Mouse (Mus musculus) midbrain, embryonic 16.5 days (tissue): ENCODE measurements around the gene Olfr656. TPM values are rescaled to one million over a fixed set of nuclear protein-coding genes. Genes with fewer than 3 reads are reported as not detected.

Experiments
- ATAC-seq: fragments of 200-750 bp; cut with Nextera tagmentation; 2 replicates; pipeline ENCODE4 v1.8.0; 2017; ENCODE audit warnings: moderate TSS enrichment
- H3K27ac ChIP-seq: fragments of 300-500 bp; sonication (generic); 2 replicates; pipeline ENCODE4 v1.5.1; 2014; ENCODE audit warnings: mild to moderate bottlenecking, low read length, mixed read lengths
- H3K27me3 ChIP-seq: fragments of 300-500 bp; sonication (generic); 2 replicates; pipeline ENCODE4 v1.6.1; 2014; ENCODE audit warnings: low read depth, low read length, mixed read lengths; ENCODE audit not compliant: control insufficient read depth, insufficient read depth
- H3K36me3 ChIP-seq: fragments of 300-500 bp; sonication (generic); 2 replicates; pipeline ENCODE4 v1.6.1; 2014; ENCODE audit warnings: mild to moderate bottlenecking, low read length, moderate library complexity, mixed read lengths; ENCODE audit not compliant: control insufficient read depth, insufficient read depth
- H3K4me1 ChIP-seq: fragments of 300-500 bp; sonication (generic); 2 replicates; pipeline ENCODE4 v1.6.1; 2014; ENCODE audit warnings: mild to moderate bottlenecking, low read length, mixed read lengths; ENCODE audit not compliant: control insufficient read depth, insufficient read depth
- H3K4me2 ChIP-seq: fragments of 300-500 bp; sonication (generic); 2 replicates; pipeline ENCODE4 v1.6.1; 2014; ENCODE audit warnings: mild to moderate bottlenecking, low read length, mixed read lengths
- H3K4me3 ChIP-seq: fragments of 300-500 bp; sonication (generic); 2 replicates; pipeline ENCODE4 v1.5.1; 2014; ENCODE audit warnings: low read depth, mild to moderate bottlenecking, low read length, moderate library complexity, mixed read lengths
- H3K9ac ChIP-seq: fragments of 300-500 bp; sonication (generic); 2 replicates; pipeline ENCODE4 v1.6.1; 2014; ENCODE audit warnings: low read depth, low read length, mixed read lengths
- H3K9me3 ChIP-seq: fragments of 300-500 bp; sonication (generic); replicated peaks from 2 replicates; pipeline ENCODE4 v1.6.1; 2014; ENCODE audit warnings: mild to moderate bottlenecking, low read length, mixed read lengths; ENCODE audit not compliant: control insufficient read depth, poor library complexity, severe bottlenecking
- WGBS: fragments of 180-500 bp; shearing (Covaris S2); extraction: QIAGEN DNeasy Blood & Tissue Kit; methylation state at CpG from one replicate; pipeline ENCODE4 v1.1.7; 2014; 5-methylcytosine and 5-hydroxymethylcytosine counted together
- polyA plus RNA-seq: library from polyadenylated mRNA; unstranded; fragments of >200 nt; fragmentation: Nextera tagmentation; extraction: Ambion mirVana; gene quantifications from 2 replicates; pipeline ENCODE4 v1.2.1, GENCODE M21; 2015

Olfr656 gene
- polyA plus RNA-seq, 1 experiment from 2014 or later: not detected

DNA sequence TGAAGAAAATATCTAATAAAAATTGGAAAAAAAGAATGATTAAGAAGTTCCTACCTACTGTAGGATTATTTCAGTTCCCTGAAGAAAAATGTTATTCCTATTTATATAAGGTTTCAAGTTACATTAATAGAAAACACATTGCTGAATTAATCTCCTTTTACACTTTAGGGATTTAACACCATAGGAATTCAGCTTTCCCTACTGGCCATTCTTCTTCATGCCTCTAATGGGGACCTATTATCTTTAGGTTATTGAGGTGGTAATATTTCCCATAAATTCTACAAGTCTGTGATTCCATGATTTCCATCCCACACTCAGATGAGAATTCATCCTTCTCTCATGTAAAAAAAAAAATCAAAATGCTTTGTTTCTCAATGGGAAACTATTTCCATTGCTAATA lies 10.7 kb downstream of the Olfr656 start, which contains the start of gene Olfr657:
Gene Olfr657, plus strand, starts transcription at position 301 of the 400 bp plus-strand sequence.
- no peaks in the 10 kb centered on the region for H3K9me3 ChIP-seq
- no peak for ATAC-seq

DNA sequence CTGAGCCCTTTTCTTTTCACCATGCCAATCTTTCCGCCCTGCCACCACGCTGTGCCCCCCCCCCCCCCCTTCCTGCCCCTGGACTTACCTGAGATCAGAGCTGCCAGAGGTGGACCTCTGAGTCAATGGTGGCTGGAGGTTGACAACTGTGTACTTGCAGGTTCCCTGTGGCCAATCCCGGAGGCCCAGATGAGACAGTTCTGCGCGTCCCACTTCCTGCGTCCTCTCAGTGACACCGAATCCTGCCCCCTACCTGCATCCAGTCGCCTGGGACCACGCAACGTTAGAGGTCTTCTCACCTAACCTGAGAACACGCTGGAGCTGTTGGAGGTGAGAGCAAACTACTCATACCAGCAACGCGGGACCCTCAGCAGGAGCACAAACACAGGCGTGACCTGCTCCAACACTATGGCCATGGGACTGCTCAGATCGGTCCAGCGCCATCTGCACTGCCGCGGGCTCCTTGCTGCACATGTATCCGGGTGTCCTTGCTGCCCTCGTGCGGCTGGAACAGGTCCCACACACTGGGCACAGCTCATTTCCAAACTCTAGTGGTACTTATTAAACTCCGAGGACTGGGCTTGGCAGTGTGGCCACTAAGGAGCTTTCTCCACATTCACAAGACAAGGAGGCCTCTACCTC lies 33.2 kb downstream of the Olfr656 start, which contains the start of gene Olfr658:
Gene Olfr658, minus strand, starts transcription at position 465 of the 642 bp plus-strand sequence.
- WGBS: 21% methylated on average over 21 of the region's 22 CpGs
- no peaks in the 10 kb centered on the region for H3K27me3 ChIP-seq
- peak within 1 kb of the TSS; percentile 33 for H3K4me3 ChIP-seq
- no peaks in the 10 kb centered on the region for H3K36me3 ChIP-seq
- ATAC-seq: peak; percentile 94
- H3K27ac ChIP-seq: no peak within 1 kb of the TSS
- peak within 1 kb of the TSS; percentile 50 for H3K4me2 ChIP-seq
- no peaks in the 10 kb centered on the region for H3K4me1 ChIP-seq
- H3K9me3 ChIP-seq: no peaks in the 10 kb centered on the region
- 0 out of 2 replicates have a peak within 1 kb of the TSS, but pooled peaks have one; percentile 34 for H3K9ac ChIP-seq

More for the DNA sequence above, 10.7 kb downstream of the Olfr656 start, which contains the start of gene Olfr657:
- Histone ChIP-seq H3K36me3 (no peaks in the 10 kb centered on the region), H3K27me3 (no peaks in the 10 kb centered on the region), H3K27ac (no peak within 1 kb of the TSS), H3K4me3 (no peak within 1 kb of the TSS), H3K4me2 (no peak within 1 kb of the TSS), H3K9ac (no peak within 1 kb of the TSS), H3K4me1 (no peaks in the 10 kb centered on the region)

DNA sequence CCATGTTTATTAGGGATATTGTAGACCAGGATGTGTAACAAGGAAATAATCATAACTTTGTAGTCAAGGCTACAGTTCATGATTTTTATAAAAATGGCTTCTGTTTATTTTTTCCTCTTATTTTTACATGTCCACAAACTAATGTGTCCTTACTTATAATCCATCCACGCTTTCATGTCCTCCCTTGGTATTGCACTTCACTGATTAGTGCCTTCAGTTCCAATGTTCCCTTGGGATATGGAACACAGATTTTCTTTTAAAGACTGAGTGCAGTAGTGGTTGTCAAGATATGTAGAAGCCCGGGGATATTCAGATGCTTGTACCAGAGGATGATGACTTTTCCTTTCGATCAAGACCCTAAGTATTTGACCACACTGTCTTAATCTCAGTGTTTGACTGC lies 52.7 kb downstream of the Olfr656 start, which contains the start of gene Olfr659:
Gene Olfr659, plus strand, starts transcription at position 301 of the 400 bp plus-strand sequence.
- Histone ChIP-seq H3K4me1 (no peaks in the 10 kb centered on the region), H3K27me3 (no peaks in the 10 kb centered on the region), H3K4me3 (no peak within 1 kb of the TSS), H3K36me3 (no peaks in the 10 kb centered on the region), H3K9ac (no peak within 1 kb of the TSS), H3K27ac (no peak within 1 kb of the TSS), H3K9me3 (no peaks in the 10 kb centered on the region), H3K4me2 (no peak within 1 kb of the TSS)
- WGBS: 87% methylated on average over 3 of the region's 3 CpGs
- ATAC-seq: no peak

Other genes with a start within 250 kb of the Olfr656 start
- gene Trim30b, start 244.1 kb upstream of the Olfr656 start, polyA plus RNA-seq: not detected in 2 replicates
- not detected in 2 replicates for gene Trim30c, start 213.1 kb upstream of the Olfr656 start, polyA plus RNA-seq
- gene Trim30a, start 148.8 kb upstream of the Olfr656 start, polyA plus RNA-seq: 0.42 and 0.48 TPM in 2 replicates
- 0.36 and 0.50 TPM in 2 replicates for gene Trim30d, start 106.1 kb upstream of the Olfr656 start, polyA plus RNA-seq
- gene Olfr651, start 63.8 kb upstream of the Olfr656 start, polyA plus RNA-seq: not detected in 2 replicates
- not detected in 2 replicates for gene Olfr652, start 53.1 kb upstream of the Olfr656 start, polyA plus RNA-seq
- gene Olfr653, start 36.6 kb upstream of the Olfr656 start, polyA plus RNA-seq: not detected in 2 replicates
- not detected in 2 replicates for gene Olfr654, start 26.9 kb upstream of the Olfr656 start, polyA plus RNA-seq
- not detected in 2 replicates for gene Olfr655, start 12.2 kb upstream of the Olfr656 start, polyA plus RNA-seq
- not detected in 2 replicates for gene Olfr657, start 10.8 kb downstream of the Olfr656 start, polyA plus RNA-seq
- 0.10 and 0.16 TPM in 2 replicates for gene Olfr658, start 33.4 kb downstream of the Olfr656 start, polyA plus RNA-seq
- gene Olfr659, start 52.8 kb downstream of the Olfr656 start, polyA plus RNA-seq: not detected in 2 replicates
- gene Olfr661, start 72.5 kb downstream of the Olfr656 start, polyA plus RNA-seq: not detected in 2 replicates
- not detected in 2 replicates for gene Usp17le, start 163.5 kb downstream of the Olfr656 start, polyA plus RNA-seq
- not detected in 2 replicates for gene Usp17lb, start 228.6 kb downstream of the Olfr656 start, polyA plus RNA-seq
- not detected in 2 replicates for gene Usp17la, start 243.1 kb downstream of the Olfr656 start, polyA plus RNA-seq